Mouse (Mus musculus) midbrain, embryonic 12.5 days (tissue): ENCODE data around the gene Nipa1. TPM values are rescaled to one million over a fixed set of nuclear protein-coding genes. Genes with fewer than 3 reads are reported as not detected.

Experiments used
- ATAC-seq: fragments of 200-750 bp; cut with Nextera tagmentation; 2 replicates; pipeline ENCODE4 v1.8.0; 2017; ENCODE audit warnings: low read depth, moderate TSS enrichment, moderate library complexity; ENCODE audit not compliant: low FRiP score
- H3K27ac ChIP-seq: fragments of 300-500 bp; sonication (generic); replicated peaks from 2 replicates; pipeline ENCODE4 v1.5.1; 2016; ENCODE audit warnings: mild to moderate bottlenecking
- H3K27me3 ChIP-seq: fragments of 300-500 bp; sonication (generic); 2 replicates; pipeline ENCODE4 v1.6.1; 2016; ENCODE audit warnings: mild to moderate bottlenecking
- H3K36me3 ChIP-seq: fragments of 300-500 bp; sonication (generic); 2 replicates; pipeline ENCODE4 v1.6.1; 2016
- H3K4me1 ChIP-seq: fragments of 300-500 bp; sonication (generic); 2 replicates; pipeline ENCODE4 v1.6.1; 2016
- H3K4me2 ChIP-seq: fragments of 300-500 bp; sonication (generic); replicated peaks from 2 replicates; pipeline ENCODE4 v1.6.1; 2016; ENCODE audit warnings: mild to moderate bottlenecking, moderate library complexity
- H3K4me3 ChIP-seq: fragments of 300-500 bp; sonication (generic); 2 replicates; pipeline ENCODE4 v1.5.1; 2016; ENCODE audit warnings: mild to moderate bottlenecking
- H3K9ac ChIP-seq: fragments of 300-500 bp; sonication (generic); replicated peaks from 2 replicates; pipeline ENCODE4 v1.6.1; 2016; ENCODE audit warnings: mild to moderate bottlenecking, moderate library complexity
- H3K9me3 ChIP-seq: fragments of 300-500 bp; sonication (generic); 2 replicates; pipeline ENCODE4 v1.6.1; 2016; ENCODE audit warnings: mild to moderate bottlenecking
- WGBS: fragments of 180-500 bp; shearing (Covaris S2); methylation state at CpG from one replicate; pipeline ENCODE4 v1.1.7; 2016; 5-methylcytosine and 5-hydroxymethylcytosine counted together
- polyA plus RNA-seq: library from polyadenylated mRNA; unstranded; fragments of >200 nt; fragmentation: Nextera tagmentation; extraction: Ambion mirVana; gene quantifications from 2 replicates; pipeline ENCODE4 v1.2.1, GENCODE M21; 2016

The Nipa1 gene
- polyA plus RNA-seq, 1 experiment from 2014 or later, result 15.2 TPM

GRCm38 (mm10) chr7:55991858-55992257 lies 27.9 kb downstream of the Nipa1 start:
- Histone ChIP-seq H3K9me3 (no peaks in the 10 kb centered on the region), H3K4me2 (no peak overlapping the region), H3K27ac (no peak overlapping the region), H3K9ac (no peak overlapping the region), H3K36me3 (no peaks in the 10 kb centered on the region; the same call in 1 of the 2 replicates), H3K4me1 (no peaks in the 10 kb centered on the region), H3K4me3 (no peak overlapping the region), H3K27me3 (no peaks in the 10 kb centered on the region)
- 91% methylated on average over 7 of the region's 7 CpGs for WGBS
- ATAC-seq, result no peak

- Histone ChIP-seq H3K36me3 (no peaks in the 10 kb centered on the region; the same call in 1 of the 2 replicates), H3K27ac (no peak overlapping the region)
- WGBS, result 95% methylated on average over 3 of the region's 3 CpGs
Measured at GRCm38 (mm10) chr7:55991129-55991528, 28.6 kb downstream of the Nipa1 start.

GRCm38 (mm10) chr7:55986526-55987214 lies 33.1 kb downstream of the Nipa1 start:
- Histone ChIP-seq H3K9me3 (no peaks in the 10 kb centered on the region), H3K27me3 (no peaks in the 10 kb centered on the region), H3K27ac (no peak overlapping the region), H3K36me3 (peaks cover 2% of the 10 kb centered on the region; the same call in 1 of the 2 replicates), H3K4me3 (no peak overlapping the region), H3K4me1 (no peaks in the 10 kb centered on the region), H3K9ac (no peak overlapping the region), H3K4me2 (peak overlapping the region; percentile 29)
- WGBS, result 40% methylated on average over 13 of the region's 13 CpGs
- peak; percentile 71 for ATAC-seq

More at GRCm38 (mm10) chr7:55991129-55991528, 28.6 kb downstream of the Nipa1 start:
- no peaks in the 10 kb centered on the region for H3K4me1 ChIP-seq
- no peak overlapping the region for H3K9ac ChIP-seq
- no peak for ATAC-seq
- H3K4me3 ChIP-seq, result no peak overlapping the region
- no peaks in the 10 kb centered on the region for H3K9me3 ChIP-seq
- no peaks in the 10 kb centered on the region for H3K27me3 ChIP-seq
- no peak overlapping the region for H3K4me2 ChIP-seq

DNA sequence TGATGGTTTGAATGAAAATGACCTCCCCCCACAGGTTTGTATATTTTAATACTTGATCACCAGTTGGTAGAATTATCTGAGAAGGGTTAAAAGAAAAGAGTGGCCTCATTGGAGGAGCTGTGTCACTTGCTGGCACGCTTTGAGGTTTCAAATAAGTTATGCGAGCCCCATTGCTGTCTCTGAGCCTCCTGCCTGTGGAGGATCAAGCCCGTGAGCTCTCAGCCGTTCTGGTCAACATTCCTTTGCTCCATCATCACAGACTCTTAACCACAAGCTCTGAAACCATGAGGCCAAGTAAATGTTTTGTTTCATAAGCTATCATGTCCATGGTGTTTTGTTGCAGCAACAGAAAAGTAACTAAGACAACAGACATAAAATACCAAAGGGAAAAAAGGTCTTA lies 35.0 kb downstream of the Nipa1 start:
- ATAC-seq, result no peak
- WGBS, result 75% methylated on average over 4 of the region's 4 CpGs

DNA sequence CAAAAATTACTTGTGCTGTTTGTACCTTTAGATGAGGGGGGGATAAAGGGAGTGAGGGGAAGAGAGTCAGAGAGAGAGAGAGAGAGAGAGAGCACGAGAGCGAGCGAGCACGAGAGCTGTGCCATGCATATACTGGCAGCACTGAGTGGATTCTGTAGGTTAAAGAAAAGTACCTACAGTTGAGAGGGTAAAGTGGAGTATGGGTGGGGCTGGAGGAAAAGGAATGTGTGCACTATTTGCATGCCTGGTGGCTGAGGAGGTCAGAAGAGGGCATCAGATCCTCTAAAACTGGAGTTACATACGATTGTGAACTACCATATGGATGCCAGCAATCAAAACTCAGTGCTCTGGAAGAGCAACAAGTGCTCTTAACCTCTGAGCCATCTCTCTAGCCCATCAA lies 36.6 kb downstream of the Nipa1 start:
- no peaks in the 10 kb centered on the region for H3K9me3 ChIP-seq
- no peak overlapping the region for H3K9ac ChIP-seq
- H3K4me1 ChIP-seq, result no peaks in the 10 kb centered on the region
- no peak overlapping the region for H3K27ac ChIP-seq
- H3K4me3 ChIP-seq, result no peak overlapping the region
- 89% methylated on average over 5 of the region's 5 CpGs for WGBS
- ATAC-seq, result no peak
- H3K27me3 ChIP-seq, result no peaks in the 10 kb centered on the region
- H3K4me2 ChIP-seq, result no peak overlapping the region
- peaks cover 14% of the 10 kb centered on the region; the same call in 1 of the 2 replicates for H3K36me3 ChIP-seq

More for the DNA sequence above, 35.0 kb downstream of the Nipa1 start:
- Histone ChIP-seq H3K4me1 (no peaks in the 10 kb centered on the region), H3K36me3 (peaks cover 3% of the 10 kb centered on the region; the same call in 1 of the 2 replicates), H3K27ac (no peak overlapping the region), H3K9ac (no peak overlapping the region), H3K27me3 (no peaks in the 10 kb centered on the region), H3K9me3 (no peaks in the 10 kb centered on the region), H3K4me3 (no peak overlapping the region), H3K4me2 (no peak overlapping the region)

DNA sequence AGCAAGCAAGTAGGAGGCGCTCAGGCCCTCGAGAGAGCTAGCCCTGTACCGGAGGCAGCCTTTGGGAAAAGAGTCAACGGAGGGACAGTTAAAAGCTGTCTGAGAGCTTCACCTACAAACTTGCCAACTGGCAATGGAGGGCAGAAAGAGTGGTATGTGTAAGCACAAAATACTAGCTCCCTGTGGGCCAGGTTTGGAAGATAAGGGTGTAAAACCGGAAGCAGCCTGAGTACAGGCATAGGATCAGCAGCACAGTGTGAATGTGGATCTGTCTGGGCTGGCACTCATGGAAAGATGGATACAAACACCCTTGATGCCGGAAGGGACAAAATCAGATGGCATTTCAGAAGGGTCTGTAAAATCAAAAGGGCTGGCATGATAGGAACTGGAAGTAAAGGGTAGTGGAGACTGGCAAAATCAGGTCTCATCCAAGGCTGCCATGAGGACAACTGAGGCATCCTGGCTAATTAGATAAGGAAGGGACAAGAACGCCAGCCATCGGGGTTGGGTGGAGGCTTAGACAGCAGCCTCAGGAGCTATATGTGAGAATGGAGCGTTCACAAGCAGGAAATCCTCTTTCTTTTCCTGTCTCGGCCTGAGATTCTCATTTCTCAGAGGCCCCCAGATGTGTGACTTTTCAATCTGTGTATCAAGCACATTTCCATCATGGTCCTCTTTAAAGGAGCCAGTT lies 37.6 kb downstream of the Nipa1 start:
- H3K9me3 ChIP-seq, result no peaks in the 10 kb centered on the region
- no peak overlapping the region for H3K4me3 ChIP-seq
- H3K27me3 ChIP-seq, result no peaks in the 10 kb centered on the region
- no peak overlapping the region for H3K9ac ChIP-seq
- WGBS, result 89% methylated on average over 10 of the region's 10 CpGs
- no peak for ATAC-seq
- H3K4me2 ChIP-seq, result no peak overlapping the region
- H3K36me3 ChIP-seq, result peaks cover 14% of the 10 kb centered on the region; the same call in 1 of the 2 replicates
- H3K27ac ChIP-seq, result no peak overlapping the region
- H3K4me1 ChIP-seq, result no peaks in the 10 kb centered on the region

- Histone ChIP-seq H3K9me3 (no peaks in the 10 kb centered on the region), H3K9ac (no peak overlapping the region), H3K4me2 (no peak overlapping the region), H3K27me3 (no peaks in the 10 kb centered on the region), H3K4me3 (no peak overlapping the region), H3K36me3 (peaks cover 14% of the 10 kb centered on the region; the same call in 1 of the 2 replicates), H3K27ac (no peak overlapping the region), H3K4me1 (no peaks in the 10 kb centered on the region)
- WGBS, result 95% methylated on average over 2 of the region's 2 CpGs
- ATAC-seq, result no peak
Measured at GRCm38 (mm10) chr7:55981511-55981910, 38.2 kb downstream of the Nipa1 start.

GRCm38 (mm10) chr7:55974429-55974828 lies 45.3 kb downstream of the Nipa1 start:
- ATAC-seq, result no peak

GRCm38 (mm10) chr7:55969415-55969814 lies 50.3 kb downstream of the Nipa1 start:
- no peaks in the 10 kb centered on the region for H3K4me1 ChIP-seq
- H3K36me3 ChIP-seq, result peaks cover 4% of the 10 kb centered on the region; the same call in 1 of the 2 replicates
- no peaks in the 10 kb centered on the region for H3K9me3 ChIP-seq
- H3K4me2 ChIP-seq, result no peak overlapping the region
- H3K4me3 ChIP-seq, result no peak overlapping the region
- H3K27me3 ChIP-seq, result no peaks in the 10 kb centered on the region
- 74% methylated on average over 1 of the region's 1 CpGs for WGBS
- no peak overlapping the region for H3K9ac ChIP-seq
- no peak overlapping the region for H3K27ac ChIP-seq
- no peak for ATAC-seq

More at GRCm38 (mm10) chr7:55974429-55974828, 45.3 kb downstream of the Nipa1 start:
- no peak overlapping the region for H3K4me3 ChIP-seq
- no peaks in the 10 kb centered on the region for H3K27me3 ChIP-seq
- no peak overlapping the region for H3K9ac ChIP-seq
- 97% methylated on average over 2 of the region's 2 CpGs for WGBS
- H3K4me2 ChIP-seq, result no peak overlapping the region
- H3K27ac ChIP-seq, result no peak overlapping the region
- H3K9me3 ChIP-seq, result no peaks in the 10 kb centered on the region
- H3K36me3 ChIP-seq, result peaks cover 12% of the 10 kb centered on the region
- H3K4me1 ChIP-seq, result no peaks in the 10 kb centered on the region

DNA sequence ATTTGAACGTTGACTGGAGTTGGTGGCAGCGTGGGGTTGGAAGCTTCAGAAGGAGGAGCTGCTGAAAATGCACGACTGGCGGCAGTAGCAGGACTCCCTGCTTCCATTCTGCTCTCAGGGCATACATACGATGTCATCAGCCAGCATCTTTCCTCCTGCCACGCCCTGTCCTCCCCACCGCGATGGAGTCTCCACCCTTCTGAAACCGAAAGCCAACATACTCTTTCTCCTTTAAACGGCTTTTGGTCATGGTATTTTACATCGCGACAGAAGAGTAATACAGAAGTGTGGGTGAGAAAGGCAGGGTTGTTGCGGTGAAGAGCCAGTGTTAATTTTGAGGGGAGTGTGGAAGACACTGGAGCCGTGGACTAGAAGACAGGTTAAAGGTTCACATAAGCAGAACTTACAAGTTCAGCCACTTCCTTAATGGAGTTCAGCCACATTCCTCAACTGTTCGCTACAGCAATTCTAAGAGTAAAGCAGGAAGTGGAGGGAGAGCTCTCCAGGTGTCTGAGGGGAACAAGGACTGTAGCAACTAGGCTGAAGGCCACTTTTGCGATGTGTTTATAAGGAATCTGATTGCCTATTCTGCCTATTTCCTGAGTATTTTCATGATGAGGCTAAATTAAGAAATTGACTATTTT lies 51.4 kb downstream of the Nipa1 start:
- Histone ChIP-seq H3K9me3 (no peaks in the 10 kb centered on the region), H3K4me1 (peaks cover 1% of the 10 kb centered on the region; the same call in 1 of the 2 replicates), H3K27ac (no peak overlapping the region), H3K9ac (no peak overlapping the region), H3K4me3 (no peak overlapping the region), H3K4me2 (no peak overlapping the region), H3K36me3 (no peaks in the 10 kb centered on the region), H3K27me3 (no peaks in the 10 kb centered on the region)
- no peak for ATAC-seq
- WGBS, result 45% methylated on average over 16 of the region's 16 CpGs

DNA sequence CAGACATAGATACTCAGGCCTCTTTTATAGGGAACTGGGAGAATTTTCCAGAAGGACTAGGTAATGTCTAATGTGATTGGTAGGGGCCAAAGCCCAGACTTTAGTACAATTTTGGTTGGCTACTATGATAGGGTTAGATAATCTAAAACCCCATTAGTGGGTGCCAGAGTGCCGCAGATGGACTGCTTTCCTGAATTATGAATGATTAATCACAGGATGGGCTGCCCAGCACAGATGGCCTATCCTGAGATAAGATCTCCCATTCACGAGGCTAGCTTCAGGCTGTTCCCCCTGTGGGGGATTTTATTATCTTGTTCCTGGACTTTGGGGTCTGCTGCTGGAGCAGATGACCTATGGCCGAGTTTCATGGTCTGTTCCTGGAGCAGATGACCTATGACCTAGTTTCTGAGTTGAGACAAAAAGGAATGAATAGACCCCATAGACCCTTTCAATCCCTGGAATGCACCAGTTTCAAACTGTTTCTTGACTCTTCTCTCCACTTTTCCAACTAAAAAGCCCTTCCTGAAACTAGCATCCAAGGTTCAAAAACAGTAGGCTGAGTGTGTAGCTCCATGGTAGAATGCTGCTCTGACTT lies 52.8 kb downstream of the Nipa1 start:
- H3K36me3 ChIP-seq, result no peaks in the 10 kb centered on the region
- no peak for ATAC-seq
- 33% methylated on average over 3 of the region's 3 CpGs for WGBS
- H3K9me3 ChIP-seq, result no peaks in the 10 kb centered on the region
- H3K4me3 ChIP-seq, result no peak overlapping the region
- H3K27me3 ChIP-seq, result no peaks in the 10 kb centered on the region
- H3K9ac ChIP-seq, result no peak overlapping the region
- no peak overlapping the region for H3K27ac ChIP-seq
- H3K4me2 ChIP-seq, result no peak overlapping the region
- peaks cover 8% of the 10 kb centered on the region for H3K4me1 ChIP-seq
